Mouse (Mus musculus) retina, postnatal 1 day (tissue): Measurements from ENCODE around the gene Rimklb.
A peak's percentile ranks its signal among the peaks of the same experiment; 100 is the strongest.
"Not testable (repeated sequence)": the region's sequence is repeated elsewhere in the genome, so short reads cannot be mapped to it uniquely, and the experiment has no call there.

Experiments used
- DNase-seq: peaks from one replicate; pipeline ENCODE4 v3.0.0-alpha.2; 2012

The Rimklb gene

DNA sequence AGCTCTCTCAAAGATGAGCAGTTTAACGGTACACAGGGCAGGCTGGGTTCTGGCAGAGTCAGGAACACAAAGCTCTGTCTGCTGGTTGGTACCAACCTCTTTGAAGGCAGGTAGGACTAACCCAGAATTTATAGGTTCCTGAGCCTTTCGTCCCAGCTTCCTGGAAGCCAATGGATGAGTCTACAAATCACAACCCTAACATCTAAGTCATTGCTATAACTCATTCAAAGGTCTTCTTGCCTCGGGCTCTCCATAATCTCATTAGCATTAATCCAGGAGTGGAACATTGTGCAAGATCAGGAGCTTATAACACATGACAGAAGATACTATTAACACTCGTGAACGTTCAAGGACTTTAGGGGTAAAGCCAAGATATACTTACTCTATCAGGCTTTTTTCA lies at the start of gene Rimklb:
Rimklb (minus strand) TSS at position 101 of the 400 bp plus-strand sequence.
- peak; percentile 54 for DNase-seq

DNA sequence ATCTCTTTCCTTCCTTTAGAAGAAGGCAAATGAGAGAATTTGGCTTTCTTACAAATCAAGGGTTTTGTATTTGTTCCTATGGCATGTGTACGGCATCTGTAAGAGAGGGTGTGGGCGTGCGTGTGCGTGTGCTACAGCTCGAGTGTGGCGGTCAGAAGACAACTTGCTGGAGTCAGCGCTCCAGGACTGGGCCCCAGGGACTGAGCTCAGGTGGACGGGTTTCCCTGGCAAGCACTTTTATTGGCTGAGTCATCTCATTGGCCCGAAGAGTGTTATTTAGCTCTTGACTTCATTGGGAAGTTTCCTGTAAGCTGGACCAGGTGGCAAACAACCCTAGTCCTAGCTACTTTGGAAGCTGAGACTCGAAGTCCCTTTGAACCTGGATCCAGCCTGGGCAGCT lies 47.4 kb upstream of the Rimklb start:
- DNase-seq: no peak

DNA sequence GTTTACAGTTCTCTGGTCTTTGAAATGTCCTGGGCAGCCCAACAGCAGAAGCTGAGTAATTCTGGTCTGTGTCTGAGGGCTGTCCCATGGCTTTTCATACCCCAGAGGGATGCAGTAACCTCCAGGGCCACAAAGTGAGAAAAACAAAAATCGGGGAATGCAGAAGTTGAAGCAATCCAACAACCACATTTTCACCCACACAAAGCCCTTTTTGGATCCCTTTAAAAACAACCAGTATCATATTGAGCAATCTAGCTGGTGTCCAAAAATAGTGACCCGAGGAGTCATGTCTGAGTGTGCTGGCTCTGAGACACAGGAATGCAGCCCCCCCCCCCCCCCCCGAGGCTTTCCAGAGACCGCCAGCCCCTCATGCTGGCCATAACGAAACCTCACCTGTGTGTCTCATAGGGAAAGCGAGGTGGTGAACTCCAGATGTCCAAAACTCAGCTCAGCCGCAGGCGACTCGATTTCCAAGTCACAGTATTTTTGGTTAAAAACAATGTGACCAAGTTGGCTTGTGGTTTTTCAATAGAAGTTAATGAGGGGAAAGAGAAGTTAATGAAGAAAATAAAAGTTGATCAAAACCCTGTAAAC lies 46.8 kb upstream of the Rimklb start:
- no peak for DNase-seq

DNA sequence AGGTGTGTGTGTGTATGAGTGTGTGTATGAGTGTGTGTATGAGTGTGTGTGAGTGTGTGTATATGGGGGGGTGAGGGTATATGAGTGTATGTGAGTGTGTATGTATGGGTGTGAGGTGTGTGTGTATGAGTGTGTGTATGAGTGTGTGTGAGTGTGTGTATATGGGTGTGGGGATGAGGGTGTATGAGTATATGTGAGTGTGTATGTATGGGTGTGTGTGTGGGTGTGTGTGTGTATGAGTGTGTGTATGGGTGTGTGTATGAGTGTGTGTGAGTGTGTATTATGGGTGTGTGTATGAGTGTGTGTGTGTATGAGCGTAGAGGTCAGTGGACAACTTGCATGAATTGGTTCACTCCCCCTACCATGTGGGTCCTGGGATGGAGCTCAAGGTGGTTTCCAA lies 46.1 kb upstream of the Rimklb start:
- no peak for DNase-seq

DNA sequence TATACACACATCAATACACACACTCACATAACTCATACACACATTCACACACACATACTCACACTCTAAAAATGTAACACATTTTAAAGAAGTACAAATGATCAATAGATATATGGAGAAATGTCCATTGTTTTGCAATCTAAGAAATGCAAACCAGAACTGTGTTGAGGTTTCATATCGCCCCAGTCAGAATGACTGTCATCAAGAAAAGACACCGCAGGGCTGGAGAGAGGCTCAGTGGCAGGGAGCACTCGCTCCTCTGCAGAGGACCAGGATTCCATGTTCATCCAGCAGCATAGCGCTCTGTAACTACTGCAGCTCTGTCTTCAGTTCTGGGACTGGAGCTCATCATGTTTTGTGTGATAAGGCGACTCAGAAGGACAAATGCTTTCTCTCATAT lies 45.0 kb upstream of the Rimklb start:
- no peak for DNase-seq

DNA sequence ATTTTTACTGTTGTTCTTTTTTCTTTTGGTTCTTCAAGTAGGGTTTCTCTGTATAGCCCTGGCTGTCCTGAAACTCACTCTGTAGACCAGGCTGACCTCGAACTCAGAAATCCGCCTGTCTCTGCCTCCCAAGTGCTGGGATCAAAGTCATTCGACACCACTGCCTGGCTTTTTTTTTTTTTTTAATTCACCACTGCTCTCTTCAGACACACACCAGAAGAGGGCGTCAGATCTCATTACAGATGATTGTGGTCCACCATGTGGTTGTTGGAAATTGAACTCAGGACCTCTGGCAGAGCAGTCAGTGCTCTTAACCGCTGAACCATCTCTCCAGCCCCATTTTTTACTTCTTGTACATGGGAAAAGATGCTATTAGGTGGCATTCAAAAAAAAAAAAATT lies 43.9 kb upstream of the Rimklb start:
- not testable (repeated sequence) for DNase-seq

DNA sequence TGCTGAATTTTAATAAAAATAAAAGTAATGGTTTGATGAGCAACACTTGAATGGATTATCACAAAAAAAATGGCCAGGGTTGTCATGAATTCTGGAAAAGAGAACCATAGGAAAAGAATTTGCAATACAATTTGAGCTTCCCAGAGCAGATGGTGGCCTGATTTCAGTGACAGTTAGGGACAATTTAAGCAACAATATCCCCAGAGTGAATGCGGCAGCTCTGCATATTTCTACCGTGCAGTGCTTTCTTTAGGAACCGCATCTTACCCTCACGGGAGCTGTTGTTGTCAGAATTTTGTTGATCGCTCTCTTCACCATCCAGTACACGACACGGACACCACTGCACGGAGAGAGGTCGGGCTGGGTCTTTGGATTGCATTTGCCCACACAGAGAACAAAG lies 41.0 kb upstream of the Rimklb start:
- DNase-seq: no peak

DNA sequence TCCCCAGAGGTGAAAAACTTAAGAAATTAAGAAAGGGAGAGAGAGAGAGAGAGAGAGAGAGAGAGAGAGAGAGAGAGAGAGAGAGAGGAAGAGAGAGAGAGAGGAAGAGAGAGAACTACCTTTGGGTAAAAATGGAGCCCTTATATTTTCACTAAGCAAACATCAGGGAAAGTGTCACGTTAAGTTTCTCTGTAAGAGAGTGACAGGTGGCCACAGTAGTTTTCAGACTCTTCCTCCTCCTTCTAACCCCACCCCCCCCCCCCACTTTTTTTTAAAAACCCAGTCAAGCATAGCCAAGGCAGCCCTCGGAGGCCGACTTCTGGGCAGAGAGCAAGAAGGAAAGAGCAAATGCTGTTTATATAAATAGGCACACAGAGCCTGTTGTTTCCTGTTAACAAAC lies 35.5 kb upstream of the Rimklb start:
- DNase-seq: no peak

DNA sequence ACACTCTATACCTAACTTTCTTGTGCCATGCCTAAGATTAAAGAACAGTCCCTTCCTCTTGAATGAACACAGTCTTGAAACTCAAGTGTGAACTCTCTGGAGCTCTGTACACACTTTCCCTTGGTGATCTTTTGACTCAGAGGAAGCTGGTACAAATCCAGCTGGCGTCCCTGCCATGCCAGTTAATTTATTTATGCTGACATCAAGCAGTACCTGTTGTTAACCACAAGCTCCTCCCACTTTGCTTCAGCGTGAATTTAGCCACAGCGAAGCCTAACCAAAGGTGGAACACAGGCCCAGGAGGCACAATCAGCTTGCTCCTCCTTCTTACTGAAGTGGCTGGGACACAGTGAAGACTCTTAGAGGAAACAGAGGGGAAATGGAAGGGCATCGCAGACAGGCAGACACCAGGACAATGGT lies 34.3 kb upstream of the Rimklb start:
- peak; percentile 28 for DNase-seq

DNA sequence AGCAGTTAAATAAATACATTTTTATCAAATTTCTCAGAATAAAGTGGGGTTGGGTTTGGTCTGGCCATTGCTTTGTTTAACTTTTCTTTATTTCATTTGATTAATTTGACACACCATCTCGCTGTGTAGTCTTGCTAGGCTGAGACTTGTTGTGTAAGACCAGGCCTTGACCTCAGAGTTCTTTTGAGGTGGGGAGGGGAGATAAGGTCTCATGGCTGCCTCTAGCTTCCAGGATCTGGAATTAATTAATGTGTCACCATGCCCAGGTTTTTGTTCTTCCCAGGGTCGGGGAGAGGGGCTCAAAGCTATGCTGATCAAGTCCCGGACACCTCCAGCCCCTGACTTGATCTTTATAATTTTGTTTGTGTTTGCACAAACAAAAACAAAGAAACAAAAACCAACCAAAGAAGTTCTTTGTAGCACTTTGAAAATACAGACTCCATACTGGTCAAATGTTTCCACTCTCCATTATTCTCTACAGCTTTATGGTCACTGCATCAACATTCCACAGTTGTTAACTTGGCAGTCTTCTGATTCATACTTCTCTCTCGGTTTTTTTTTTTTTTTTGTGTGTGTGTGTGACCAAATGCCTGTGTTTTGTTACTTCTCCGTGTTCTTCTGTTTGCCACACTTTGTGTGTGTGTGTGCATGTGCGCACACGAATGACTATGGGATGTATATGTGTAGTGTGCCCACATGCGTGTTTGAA lies 33.1 kb upstream of the Rimklb start:
- DNase-seq: no peak

DNA sequence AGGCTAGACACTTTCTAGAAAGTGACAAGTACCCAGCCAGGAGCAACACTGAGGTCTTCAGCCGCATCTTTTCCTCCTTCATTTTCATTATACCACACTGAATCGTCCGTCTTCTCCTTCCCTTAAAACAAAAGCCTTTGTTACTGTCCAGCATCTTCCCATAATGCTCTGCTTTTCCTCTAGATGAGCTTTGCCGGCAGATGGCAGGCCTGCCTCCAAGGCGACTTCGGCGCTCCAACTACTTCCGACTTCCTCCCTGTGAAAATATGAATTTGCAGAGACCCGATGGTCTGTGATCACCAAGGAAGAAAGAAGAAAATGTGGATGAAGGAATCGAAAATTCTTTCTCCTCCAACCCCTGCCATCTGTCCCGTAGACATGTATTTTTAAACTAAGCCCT lies 29.6 kb upstream of the Rimklb start:
- no peak for DNase-seq

DNA sequence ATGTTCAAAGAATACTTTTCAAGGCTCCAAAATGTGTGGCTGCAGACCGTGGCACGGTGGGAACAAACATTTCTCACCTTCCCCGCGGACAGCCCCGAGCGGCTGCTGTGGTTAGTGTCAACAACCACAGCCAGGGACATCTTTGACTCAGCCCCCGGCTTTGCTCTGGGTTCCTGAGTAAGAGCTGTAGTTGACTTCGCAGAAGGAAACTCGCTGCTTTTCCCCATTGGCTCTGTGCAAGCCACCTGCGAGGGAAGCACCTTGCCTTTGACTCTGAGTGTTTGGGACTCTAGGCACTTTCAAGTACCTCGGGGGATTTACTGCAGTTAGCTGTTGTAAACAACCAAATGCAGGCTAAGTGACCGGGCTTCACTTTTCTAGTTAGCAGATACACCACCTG lies 29.0 kb upstream of the Rimklb start:
- no peak for DNase-seq

DNA sequence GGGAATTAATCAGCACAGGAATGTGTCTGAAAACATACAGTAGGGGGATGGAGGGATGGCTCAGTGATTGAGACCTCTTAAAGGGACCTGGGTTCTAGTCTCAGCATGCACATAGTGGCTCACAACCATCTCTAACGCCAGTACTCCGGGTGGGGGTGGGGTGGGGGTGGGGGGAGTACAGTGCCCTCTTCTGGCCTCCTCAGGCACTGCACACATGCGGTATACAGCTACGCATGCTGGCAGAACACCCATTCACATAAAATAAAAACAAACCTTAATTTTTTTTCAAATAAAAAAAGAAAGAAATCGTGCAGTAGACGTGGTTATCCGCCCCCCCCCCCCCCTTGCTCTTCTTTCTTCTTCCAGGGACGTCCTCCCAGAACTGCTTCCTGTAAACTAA lies 24.7 kb upstream of the Rimklb start:
- no peak for DNase-seq

DNA sequence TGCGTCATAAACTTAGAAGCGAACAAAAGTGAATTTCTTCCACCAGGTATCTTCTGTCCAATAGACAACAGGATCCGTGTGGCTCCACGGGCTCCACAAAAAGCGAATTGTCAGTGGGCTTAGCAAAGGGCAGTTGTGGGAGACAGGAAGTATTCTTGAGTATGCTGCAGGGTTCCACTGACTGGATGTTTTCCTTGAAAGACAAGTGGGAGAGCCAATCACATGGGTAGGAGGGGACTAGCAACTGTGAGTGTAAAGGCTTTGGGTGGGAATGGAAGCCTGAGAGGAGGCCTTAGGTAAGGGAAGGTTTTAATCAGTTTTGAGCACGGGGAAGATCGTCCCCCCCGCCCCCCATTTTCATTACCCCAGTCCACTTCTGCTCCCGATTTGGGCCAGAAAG lies 24.0 kb upstream of the Rimklb start:
- DNase-seq: peak; percentile 81

DNA sequence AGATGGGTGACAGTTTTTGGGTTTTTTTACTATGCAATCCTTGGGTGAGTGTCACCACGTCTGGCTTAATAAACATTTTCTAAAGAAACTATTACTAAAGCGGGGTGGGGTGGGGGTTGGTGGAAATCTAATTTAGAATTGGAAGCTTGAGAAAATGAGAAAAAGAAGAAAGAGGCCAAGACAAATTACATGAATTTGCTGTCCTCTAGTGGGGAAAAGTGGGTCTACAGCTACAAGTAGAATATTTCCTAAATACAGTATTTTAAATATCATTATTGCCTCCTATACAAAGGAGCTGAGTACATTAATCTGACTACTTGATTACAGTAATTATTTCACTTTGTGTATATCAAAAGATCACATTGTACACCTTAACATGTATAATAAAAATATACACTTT lies 20.8 kb upstream of the Rimklb start:
- DNase-seq: peak; percentile 49

DNA sequence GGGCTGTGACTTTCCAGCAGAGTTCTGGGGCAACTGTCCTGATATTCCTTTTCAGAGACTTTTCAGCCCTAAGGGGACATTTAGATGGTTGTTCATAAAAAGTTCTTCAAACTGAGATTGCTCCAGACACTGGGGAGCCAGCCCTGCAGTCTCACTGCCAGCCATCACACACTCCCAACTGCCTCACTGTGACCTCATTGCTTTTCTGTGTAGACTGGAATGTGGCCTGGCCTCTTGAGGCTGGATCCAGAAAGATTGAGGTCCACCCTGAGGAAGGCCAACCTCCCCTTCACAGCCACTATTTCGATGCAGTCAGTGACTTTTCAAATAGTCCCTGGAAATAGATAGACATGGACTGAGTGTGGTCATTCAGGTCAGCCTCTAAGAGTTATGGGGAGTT lies 19.1 kb upstream of the Rimklb start:
- no peak for DNase-seq

DNA sequence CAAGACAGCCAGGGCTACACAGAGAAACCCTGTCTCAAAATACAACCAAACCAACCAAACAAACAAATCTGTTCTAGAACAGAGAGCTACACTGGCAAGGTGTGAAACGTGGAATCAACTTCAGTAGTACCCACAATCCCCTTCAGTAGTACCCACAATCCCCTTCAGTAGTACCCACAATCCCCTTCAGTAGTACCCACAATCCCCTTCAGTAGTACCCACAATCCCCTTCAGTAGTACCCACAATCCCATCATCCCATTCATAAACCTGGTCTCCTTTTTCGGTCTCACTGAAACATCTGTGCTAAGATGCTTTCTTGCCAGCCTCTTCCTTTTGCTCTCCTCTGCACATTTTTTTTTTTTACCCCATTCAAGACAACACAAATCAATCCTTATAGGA lies 17.2 kb upstream of the Rimklb start:
- DNase-seq: not testable (repeated sequence)

DNA sequence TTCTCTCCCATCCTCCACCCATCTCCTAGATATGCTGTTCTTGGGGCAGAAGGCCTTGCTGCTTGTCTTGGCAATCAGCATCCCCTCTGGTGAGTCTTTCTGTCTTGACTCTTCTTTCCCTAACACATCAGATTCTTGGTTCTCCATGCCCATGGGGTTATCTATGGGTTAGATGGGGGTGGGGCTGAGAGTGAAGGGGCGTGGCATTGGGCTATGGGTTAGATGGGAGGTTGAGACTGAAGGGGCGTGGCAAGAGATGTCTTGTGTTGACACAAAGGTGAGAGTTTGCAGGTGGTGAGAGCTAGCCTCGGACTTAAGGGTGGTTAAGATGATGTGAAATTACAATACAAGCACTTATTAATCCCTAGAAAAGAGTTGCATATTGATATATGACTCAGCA lies 15.8 kb upstream of the Rimklb start:
- DNase-seq: no peak

DNA sequence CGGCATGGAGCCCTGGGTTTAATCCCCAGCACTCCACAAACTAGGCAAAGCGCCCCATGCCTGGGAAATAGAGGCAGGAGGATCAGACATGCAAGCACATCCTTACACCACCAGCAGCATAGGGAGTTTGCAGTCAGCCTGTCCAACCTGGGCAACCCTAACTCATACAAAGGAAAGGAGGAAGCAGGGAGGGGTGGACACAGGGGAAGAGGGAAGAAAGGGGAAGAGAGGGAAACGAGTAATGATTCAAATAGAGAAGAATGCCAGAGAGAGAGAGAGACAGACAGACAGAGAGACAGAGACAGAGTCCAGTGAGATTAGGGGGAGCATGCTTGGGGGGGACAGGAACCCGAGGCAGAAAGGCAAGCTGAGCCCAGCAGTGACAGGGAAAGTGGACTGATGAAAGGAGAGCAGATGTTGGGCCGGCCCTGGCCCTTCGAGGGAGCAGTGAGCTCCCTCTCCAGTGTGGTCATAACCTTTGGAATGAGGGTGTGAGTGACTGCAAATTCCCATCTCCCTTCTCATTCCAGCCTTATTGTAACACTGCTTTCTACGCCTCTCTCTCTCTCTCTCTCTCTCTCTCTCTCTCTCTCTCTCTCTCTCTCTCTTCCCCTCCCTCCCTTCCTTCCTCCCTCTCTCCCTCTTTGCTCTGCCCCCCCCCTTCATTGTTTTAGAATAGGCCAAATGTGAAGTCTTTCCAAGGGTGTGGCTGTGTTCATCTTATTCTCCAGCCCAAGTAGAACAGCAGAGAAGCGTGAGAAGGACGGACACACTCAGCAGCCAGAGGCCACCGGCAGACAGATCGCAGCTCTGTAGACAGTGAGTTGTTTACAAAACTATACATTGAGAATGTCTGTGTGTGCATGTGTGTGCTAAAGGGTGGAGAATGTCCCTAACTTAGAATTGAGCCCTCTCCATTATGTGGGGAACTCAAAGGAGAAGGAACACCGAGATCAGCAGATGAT lies 14.6 kb upstream of the Rimklb start:
- DNase-seq: no peak

DNA sequence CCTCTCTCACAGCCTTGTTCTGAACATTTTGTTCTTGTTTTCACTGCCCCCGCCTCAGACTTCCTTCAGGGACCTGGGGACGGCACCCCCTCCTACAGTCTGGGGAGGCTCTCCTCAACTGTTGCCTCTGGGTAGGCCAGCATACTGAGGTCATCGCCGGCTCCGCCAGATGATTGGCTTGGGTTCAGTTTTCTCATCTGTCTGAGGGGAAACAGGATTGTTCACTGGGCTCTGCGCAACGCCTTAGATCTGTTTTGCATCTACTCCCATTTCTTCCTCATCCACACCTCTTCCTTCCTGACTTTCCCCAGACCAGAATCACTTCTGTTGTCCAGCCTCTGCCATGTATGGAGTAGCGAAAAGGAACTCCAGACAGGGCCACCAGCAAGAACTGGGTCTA lies 9.9 kb upstream of the Rimklb start:
- no peak for DNase-seq

DNA sequence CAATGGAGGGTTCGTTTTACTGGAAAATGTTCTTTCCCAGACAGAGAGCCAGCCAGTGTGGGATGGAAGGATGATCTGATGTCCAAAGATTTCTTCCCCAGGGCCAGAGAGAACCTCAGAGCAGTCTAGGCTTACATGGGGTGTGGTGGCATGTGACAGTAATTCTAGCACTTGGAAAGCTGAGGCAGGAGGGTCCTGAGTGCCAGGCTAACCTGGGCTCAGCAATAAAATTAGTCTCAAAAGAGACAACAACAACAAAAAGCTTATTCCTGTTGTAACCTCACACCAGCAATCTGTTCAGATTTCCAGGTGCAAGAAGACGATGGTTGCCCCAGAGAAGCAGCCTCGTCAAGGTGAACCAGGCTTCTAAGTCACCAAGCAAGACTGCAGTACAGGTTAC lies 7.0 kb upstream of the Rimklb start, which contains the start of gene Mfap5:
Mfap5 (plus strand) TSS at position 301 of the 400 bp plus-strand sequence.
- DNase-seq: no peak

DNA sequence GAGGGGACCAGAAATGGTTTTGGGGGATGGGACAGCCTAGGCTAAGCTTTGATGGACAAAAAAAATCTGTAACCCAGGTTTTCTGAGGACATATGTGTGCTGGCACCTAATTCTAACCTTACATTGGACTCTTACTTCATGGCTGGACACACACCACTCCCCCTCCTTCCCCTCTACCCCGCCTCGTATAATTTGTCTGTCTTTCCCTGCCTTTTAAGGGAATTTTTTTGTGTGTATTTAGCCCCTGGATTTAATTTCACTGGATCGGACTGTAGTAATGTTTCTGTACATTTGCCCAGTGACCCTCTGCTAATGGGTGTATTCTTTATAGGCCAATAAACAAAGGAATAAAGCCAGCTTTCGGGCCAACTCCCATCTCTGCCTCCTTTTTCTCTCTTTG lies 6.5 kb upstream of the Rimklb start:
- no peak for DNase-seq

DNA sequence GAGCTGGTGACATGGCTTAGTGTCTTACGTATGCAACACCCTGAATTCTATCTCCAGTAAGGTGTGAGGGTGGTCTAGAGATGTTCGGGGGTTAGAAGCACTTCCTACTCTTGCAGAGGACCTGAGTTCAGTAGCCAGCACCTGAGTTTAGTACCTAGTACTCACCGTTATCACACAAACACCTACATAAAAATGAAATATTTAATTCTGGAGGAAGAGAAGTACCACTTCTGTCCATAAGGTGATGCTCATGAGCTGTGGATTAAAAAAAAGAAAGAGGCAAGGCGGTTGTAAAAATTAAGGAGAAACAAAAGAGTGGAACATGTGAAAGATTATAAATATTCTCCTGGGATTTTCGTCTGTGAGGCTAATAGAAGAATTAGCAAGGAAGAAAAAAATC lies 2.1 kb downstream of the Rimklb start:
- DNase-seq: peak; percentile 61
